Mouse (Mus musculus): ENCODE results near the gene Cyp27a1. TPM values are rescaled to one million over a fixed set of nuclear protein-coding genes. Genes with fewer than 3 reads are reported as not detected.

The Cyp27a1 gene
- polyA plus RNA-seq, 1 experiment from 2014 or later: 10.4 TPM

DNA sequence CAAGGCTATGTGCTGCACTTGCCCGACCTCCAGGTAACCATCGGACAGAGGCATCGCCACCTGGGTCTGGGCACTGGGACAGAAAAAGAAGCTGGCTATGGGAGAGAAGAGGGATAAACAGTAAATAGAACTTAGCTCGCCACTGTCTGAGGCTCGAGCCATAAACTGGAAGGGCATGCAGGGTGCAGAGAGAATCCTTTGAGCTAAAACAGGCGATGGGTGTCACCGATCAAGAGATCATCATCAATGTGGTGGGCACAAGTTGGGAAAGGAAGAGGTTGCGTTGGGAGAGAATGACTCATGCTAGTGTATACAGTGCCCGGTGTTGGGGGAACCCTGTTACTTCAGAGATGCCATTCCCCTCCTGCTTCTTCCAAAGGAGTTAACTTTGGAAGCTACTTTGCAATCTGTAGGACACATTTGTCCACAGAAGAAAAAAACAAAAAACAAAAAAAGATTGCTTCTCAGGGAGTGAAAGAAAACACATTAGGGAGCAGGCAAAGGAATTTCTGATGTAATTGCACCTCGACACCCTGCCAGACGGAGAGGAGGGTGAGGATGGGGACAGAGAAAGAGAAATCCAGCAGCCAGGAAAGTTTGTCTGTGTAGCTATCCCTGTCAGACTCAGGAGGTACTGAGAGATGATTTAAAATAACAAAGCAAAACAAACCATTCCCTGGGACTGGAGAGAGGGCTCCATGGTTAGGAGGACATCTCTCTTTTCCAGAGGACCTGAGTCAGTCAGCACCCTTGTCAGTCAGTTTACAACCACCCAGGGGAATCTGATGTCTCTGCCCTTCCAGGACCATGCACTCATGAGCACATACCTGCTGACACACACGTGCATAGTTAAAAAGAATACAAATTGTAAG is 721 bp downstream of the Cyp27a1 start:
- no peak for ATAC-seq (ENCODE audit: insufficient read depth, low FRiP score)
- no peaks in the 10 kb centered on the region for H3K36me3 ChIP-seq (ENCODE audit: control insufficient read depth, insufficient read depth, low read length)
- 23% methylated on average over 12 of the region's 12 CpGs for WGBS

GRCm38 (mm10) chr1:74714967-74715366 is 1.6 kb downstream of the Cyp27a1 start:
- Histone ChIP-seq H3K4me2 (ENCODE audit: low read depth, low read length) (no peak overlapping the region), H3K9me3 (replicated peaks; ENCODE audit: control insufficient read depth, low read length) (no peaks in the 10 kb centered on the region), H3K4me1 (ENCODE audit: control insufficient read depth, insufficient read depth, low read length) (0 out of 2 replicates have a peak, but pooled peaks cover 2% of the 10 kb centered on the region), H3K4me3 (replicated peaks; ENCODE audit: low read length) (no peak overlapping the region), H3K36me3 (ENCODE audit: control insufficient read depth, insufficient read depth, low read length) (no peaks in the 10 kb centered on the region), H3K27ac (ENCODE audit: low read length) (no peak overlapping the region), H3K27me3 (ENCODE audit: control insufficient read depth, insufficient read depth, low read length) (no peaks in the 10 kb centered on the region), H3K9ac (ENCODE audit: low read length) (no peak overlapping the region)
- ATAC-seq (ENCODE audit: insufficient read depth, low FRiP score): no peak
- 44% methylated on average over 2 of the region's 2 CpGs for WGBS

More for the DNA sequence above, 721 bp downstream of the Cyp27a1 start:
- H3K27me3 ChIP-seq (ENCODE audit: control insufficient read depth, insufficient read depth, low read length): no peaks in the 10 kb centered on the region
- H3K4me1 ChIP-seq (ENCODE audit: control insufficient read depth, insufficient read depth, low read length): 0 out of 2 replicates have a peak, but pooled peaks cover 2% of the 10 kb centered on the region
- H3K4me3 ChIP-seq (replicated peaks; ENCODE audit: low read length): peak overlapping the region; percentile 56
- H3K27ac ChIP-seq (ENCODE audit: low read length): no peak overlapping the region
- H3K4me2 ChIP-seq (ENCODE audit: low read depth, low read length): peak overlapping the region; percentile 91
- H3K9me3 ChIP-seq (replicated peaks; ENCODE audit: control insufficient read depth, low read length): no peaks in the 10 kb centered on the region
- peak overlapping the region; percentile 81 for H3K9ac ChIP-seq (ENCODE audit: low read length)

DNA sequence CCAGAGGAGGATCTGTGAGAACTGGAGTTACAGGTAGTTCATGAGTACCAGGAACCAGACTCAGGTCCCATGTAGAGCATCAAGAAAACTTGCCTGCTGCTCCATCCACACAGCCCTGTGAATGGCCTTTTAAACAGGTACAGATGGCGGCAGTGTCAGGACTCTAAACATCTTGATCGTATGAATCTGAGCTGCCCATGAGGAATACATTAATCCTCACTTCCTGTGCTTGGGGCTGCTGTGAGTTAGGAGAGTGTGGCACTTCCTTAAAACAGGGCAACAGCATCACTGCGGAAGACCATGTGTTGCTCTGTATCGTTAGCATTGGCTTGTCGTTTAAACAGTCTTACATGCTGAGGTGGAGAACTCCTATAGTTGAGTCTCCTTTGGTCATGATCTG is 2.1 kb downstream of the Cyp27a1 start:
- no peak overlapping the region for H3K9ac ChIP-seq (ENCODE audit: low read length)
- no peaks in the 10 kb centered on the region for H3K27me3 ChIP-seq (ENCODE audit: control insufficient read depth, insufficient read depth, low read length)
- 0 out of 2 replicates have a peak, but pooled peaks cover 2% of the 10 kb centered on the region for H3K4me1 ChIP-seq (ENCODE audit: control insufficient read depth, insufficient read depth, low read length)
- no peak overlapping the region for H3K4me3 ChIP-seq (replicated peaks; ENCODE audit: low read length)
- 65% methylated on average over 5 of the region's 5 CpGs for WGBS
- H3K27ac ChIP-seq (ENCODE audit: low read length): no peak overlapping the region
- no peaks in the 10 kb centered on the region for H3K36me3 ChIP-seq (ENCODE audit: control insufficient read depth, insufficient read depth, low read length)
- ATAC-seq (ENCODE audit: insufficient read depth, low FRiP score): no peak
- no peaks in the 10 kb centered on the region for H3K9me3 ChIP-seq (replicated peaks; ENCODE audit: control insufficient read depth, low read length)
- H3K4me2 ChIP-seq (ENCODE audit: low read depth, low read length): no peak overlapping the region

DNA sequence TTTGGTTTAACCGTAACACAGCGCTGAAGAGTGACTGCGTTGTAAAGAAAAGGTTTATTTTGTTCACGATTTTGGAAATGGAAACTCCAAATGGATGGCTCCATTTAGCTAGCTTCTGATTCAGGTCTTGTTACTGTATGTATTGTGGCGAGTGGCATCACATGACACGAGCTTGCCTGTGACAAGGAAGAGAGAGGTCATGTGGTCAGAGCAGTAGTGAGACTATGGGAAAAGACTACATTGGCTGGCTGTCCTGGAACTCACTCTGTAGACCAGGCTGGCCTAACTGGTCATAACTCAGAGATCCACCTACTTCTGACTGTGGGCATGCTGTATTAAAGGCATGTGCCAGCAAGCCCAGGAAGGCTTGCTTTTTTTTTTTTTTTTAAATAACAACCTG is 2.5 kb downstream of the Cyp27a1 start:
- H3K36me3 ChIP-seq (ENCODE audit: control insufficient read depth, insufficient read depth, low read length): no peaks in the 10 kb centered on the region
- no peaks in the 10 kb centered on the region for H3K27me3 ChIP-seq (ENCODE audit: control insufficient read depth, insufficient read depth, low read length)
- H3K9ac ChIP-seq (ENCODE audit: low read length): no peak overlapping the region
- H3K9me3 ChIP-seq (replicated peaks; ENCODE audit: control insufficient read depth, low read length): no peaks in the 10 kb centered on the region
- no peak for ATAC-seq (ENCODE audit: insufficient read depth, low FRiP score)
- no peak overlapping the region for H3K4me3 ChIP-seq (replicated peaks; ENCODE audit: low read length)
- no peak overlapping the region for H3K4me2 ChIP-seq (ENCODE audit: low read depth, low read length)
- H3K27ac ChIP-seq (ENCODE audit: low read length): no peak overlapping the region
- 85% methylated on average over 6 of the region's 6 CpGs for WGBS
- H3K4me1 ChIP-seq (ENCODE audit: control insufficient read depth, insufficient read depth, low read length): 0 out of 2 replicates have a peak, but pooled peaks cover 2% of the 10 kb centered on the region

- ATAC-seq (ENCODE audit: insufficient read depth, low FRiP score): no peak
- WGBS: 88% methylated on average over 8 of the region's 8 CpGs
- Histone ChIP-seq H3K27me3 (ENCODE audit: control insufficient read depth, insufficient read depth, low read length) (no peaks in the 10 kb centered on the region), H3K4me1 (ENCODE audit: control insufficient read depth, insufficient read depth, low read length) (no peaks in the 10 kb centered on the region), H3K4me2 (ENCODE audit: low read depth, low read length) (no peak overlapping the region), H3K36me3 (ENCODE audit: control insufficient read depth, insufficient read depth, low read length) (no peaks in the 10 kb centered on the region), H3K27ac (ENCODE audit: low read length) (no peak overlapping the region), H3K9ac (ENCODE audit: low read length) (no peak overlapping the region), H3K9me3 (replicated peaks; ENCODE audit: control insufficient read depth, low read length) (no peaks in the 10 kb centered on the region), H3K4me3 (replicated peaks; ENCODE audit: low read length) (no peak overlapping the region)
Measured at GRCm38 (mm10) chr1:74718113-74718512, 4.7 kb downstream of the Cyp27a1 start.

- H3K36me3 ChIP-seq (ENCODE audit: control insufficient read depth, insufficient read depth, low read length): no peaks in the 10 kb centered on the region
- no peak overlapping the region for H3K27ac ChIP-seq (ENCODE audit: low read length)
- no peak overlapping the region for H3K9ac ChIP-seq (ENCODE audit: low read length)
- WGBS: 68% methylated on average over 3 of the region's 3 CpGs
- ATAC-seq (ENCODE audit: insufficient read depth, low FRiP score): no peak
- no peaks in the 10 kb centered on the region for H3K27me3 ChIP-seq (ENCODE audit: control insufficient read depth, insufficient read depth, low read length)
- H3K4me3 ChIP-seq (replicated peaks; ENCODE audit: low read length): no peak overlapping the region
- H3K4me1 ChIP-seq (ENCODE audit: control insufficient read depth, insufficient read depth, low read length): no peaks in the 10 kb centered on the region
- H3K4me2 ChIP-seq (ENCODE audit: low read depth, low read length): no peak overlapping the region
- no peaks in the 10 kb centered on the region for H3K9me3 ChIP-seq (replicated peaks; ENCODE audit: control insufficient read depth, low read length)
Measured at GRCm38 (mm10) chr1:74719281-74719680, 5.9 kb downstream of the Cyp27a1 start.

DNA sequence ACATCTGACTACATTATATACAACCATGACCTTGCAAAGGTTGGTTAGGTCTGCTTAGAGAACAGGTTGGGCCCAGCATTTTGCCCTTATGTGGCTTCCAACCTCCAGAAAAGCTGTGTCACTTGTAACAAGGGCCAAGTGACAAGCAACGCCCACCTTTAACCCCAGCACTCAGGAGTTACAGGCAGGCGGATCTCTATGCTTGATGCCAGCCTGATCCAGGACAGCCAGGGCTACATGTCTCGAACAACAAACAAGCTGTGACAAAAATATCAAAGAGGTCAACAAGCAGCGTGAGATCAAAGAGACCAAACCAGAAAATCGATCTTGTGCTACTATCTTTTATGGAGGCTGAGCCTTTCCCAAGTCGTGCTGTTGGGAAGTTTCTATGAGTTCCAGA is 8.3 kb downstream of the Cyp27a1 start:
- WGBS: 67% methylated on average over 6 of the region's 6 CpGs
- H3K36me3 ChIP-seq (ENCODE audit: control insufficient read depth, insufficient read depth, low read length): no peaks in the 10 kb centered on the region
- H3K27ac ChIP-seq (ENCODE audit: low read length): no peak overlapping the region
- no peaks in the 10 kb centered on the region for H3K4me1 ChIP-seq (ENCODE audit: control insufficient read depth, insufficient read depth, low read length)
- no peak for ATAC-seq (ENCODE audit: insufficient read depth, low FRiP score)
- no peaks in the 10 kb centered on the region for H3K27me3 ChIP-seq (ENCODE audit: control insufficient read depth, insufficient read depth, low read length)
- H3K9ac ChIP-seq (ENCODE audit: low read length): no peak overlapping the region
- H3K4me3 ChIP-seq (replicated peaks; ENCODE audit: low read length): no peak overlapping the region
- H3K9me3 ChIP-seq (replicated peaks; ENCODE audit: control insufficient read depth, low read length): no peaks in the 10 kb centered on the region
- H3K4me2 ChIP-seq (ENCODE audit: low read depth, low read length): no peak overlapping the region

DNA sequence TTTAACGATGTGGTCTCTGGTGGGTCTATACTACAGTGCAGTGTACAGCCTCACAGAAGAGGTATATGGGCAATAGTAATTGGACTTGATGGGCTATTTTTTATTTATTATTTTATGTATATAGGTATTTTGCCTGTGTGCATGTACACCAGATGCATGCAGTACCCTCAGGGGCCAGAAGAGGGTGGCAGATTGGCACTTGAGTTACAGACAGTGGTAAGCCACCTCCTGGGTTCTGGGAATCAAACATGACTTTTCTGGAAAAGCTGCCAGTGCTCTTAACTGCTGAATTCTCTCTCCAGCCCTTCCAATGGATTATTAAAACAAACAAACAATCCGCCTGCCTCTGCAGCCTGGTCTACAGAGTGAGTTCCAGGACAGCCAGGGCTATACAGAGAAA is 10.4 kb downstream of the Cyp27a1 start:
- Histone ChIP-seq H3K27ac (ENCODE audit: low read length) (no peak overlapping the region), H3K4me1 (ENCODE audit: control insufficient read depth, insufficient read depth, low read length) (no peaks in the 10 kb centered on the region), H3K9ac (ENCODE audit: low read length) (no peak overlapping the region), H3K4me3 (replicated peaks; ENCODE audit: low read length) (no peak overlapping the region), H3K27me3 (ENCODE audit: control insufficient read depth, insufficient read depth, low read length) (no peaks in the 10 kb centered on the region), H3K36me3 (ENCODE audit: control insufficient read depth, insufficient read depth, low read length) (no peaks in the 10 kb centered on the region), H3K9me3 (replicated peaks; ENCODE audit: control insufficient read depth, low read length) (no peaks in the 10 kb centered on the region), H3K4me2 (ENCODE audit: low read depth, low read length) (no peak overlapping the region)
- 72% methylated on average over 2 of the region's 2 CpGs for WGBS
- ATAC-seq (ENCODE audit: insufficient read depth, low FRiP score): no peak

DNA sequence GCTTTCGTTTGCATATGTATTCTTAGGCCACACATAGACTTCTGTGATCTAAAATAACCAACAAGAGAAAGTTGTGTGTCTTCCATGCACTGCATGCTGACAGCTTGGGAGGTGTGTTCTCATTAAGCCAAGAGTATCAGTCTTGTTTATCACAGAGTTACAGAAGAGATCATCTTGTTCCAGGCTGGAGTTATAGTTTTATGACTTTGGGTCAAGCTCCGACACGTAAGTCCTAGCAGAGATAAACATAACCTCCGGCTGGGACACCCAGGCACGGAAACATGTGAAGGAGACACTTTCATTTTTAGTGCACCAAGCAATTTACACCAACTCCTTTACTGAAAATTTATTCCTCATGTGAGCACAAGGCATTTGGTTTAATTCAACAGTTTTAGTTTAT is 12.7 kb downstream of the Cyp27a1 start:
- no peaks in the 10 kb centered on the region for H3K36me3 ChIP-seq (ENCODE audit: control insufficient read depth, insufficient read depth, low read length)
- no peak for ATAC-seq (ENCODE audit: insufficient read depth, low FRiP score)
- H3K4me2 ChIP-seq (ENCODE audit: low read depth, low read length): no peak overlapping the region
- H3K9me3 ChIP-seq (replicated peaks; ENCODE audit: control insufficient read depth, low read length): no peaks in the 10 kb centered on the region
- no peaks in the 10 kb centered on the region for H3K4me1 ChIP-seq (ENCODE audit: control insufficient read depth, insufficient read depth, low read length)
- 35% methylated on average over 5 of the region's 5 CpGs for WGBS
- H3K9ac ChIP-seq (ENCODE audit: low read length): no peak overlapping the region
- H3K27me3 ChIP-seq (ENCODE audit: control insufficient read depth, insufficient read depth, low read length): no peaks in the 10 kb centered on the region
- H3K27ac ChIP-seq (ENCODE audit: low read length): peak overlapping the region; percentile 7; the same call in 1 of the 2 replicates
- no peak overlapping the region for H3K4me3 ChIP-seq (replicated peaks; ENCODE audit: low read length)
